Mouse (Mus musculus): ENCODE results near the gene Olfr672. TPM values are rescaled to one million over a fixed set of nuclear protein-coding genes. Genes with fewer than 3 reads are reported as not detected.
"Not testable (repeated sequence)": the region's sequence is repeated elsewhere in the genome, so short reads cannot be mapped to it uniquely, and the experiment has no call there.

The Olfr672 gene
- polyA plus RNA-seq (2012; rRNA removed): not detected in 2 replicates

DNA sequence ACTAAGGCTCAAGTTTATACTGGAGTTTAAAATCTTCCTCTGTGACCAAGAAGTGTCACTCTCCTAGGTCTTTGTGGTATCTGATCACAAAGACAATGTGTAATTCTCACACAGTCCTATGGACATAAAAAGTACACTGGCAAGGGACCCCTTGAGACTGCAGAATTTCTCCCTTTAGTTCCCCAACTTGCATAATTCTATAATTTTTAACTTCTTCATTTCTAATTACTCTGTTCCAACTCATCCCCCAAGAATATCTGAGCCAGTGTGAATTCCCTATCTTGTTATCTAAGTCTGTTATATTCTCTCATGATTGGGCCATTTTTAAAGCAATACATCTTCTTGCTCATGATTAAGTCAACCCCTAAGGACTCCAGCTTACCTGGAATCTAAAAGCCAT is at the start of gene Olfr672:
Gene Olfr672, minus strand, starts transcription at position 101 of the 400 bp plus-strand sequence.
- Histone ChIP-seq H3K4me3 (ENCODE audit: extremely low read depth, insufficient read depth, insufficient read length) (no peak within 1 kb of the TSS), H3K4me1 (ENCODE audit: control insufficient read depth, insufficient read depth, insufficient read length) (no peaks in the 10 kb centered on the region), H3K27me3 (ENCODE audit: control insufficient read depth, insufficient read depth, low read length) (no peaks in the 10 kb centered on the region), H3K27ac (ENCODE audit: insufficient read depth, low read length) (no peak within 1 kb of the TSS), H3K36me3 (ENCODE audit: control insufficient read depth, insufficient read depth, low read length) (no peaks in the 10 kb centered on the region)
- no peak for DNase-seq (ENCODE audit: low read depth in 1 of 2, low spot score in 2 of 2)
- TF ChIP-seq POLR2A (IDR thresholded peaks at IDR 0.05; ENCODE audit: low read depth, low read length) (no peak), CTCF (IDR thresholded peaks at IDR 0.05; ENCODE audit: extremely low read depth, insufficient read depth, insufficient read length, insufficient replicate concordance) (no peak)

GRCm38 (mm10) chr7:105033836-105034235 is 32.0 kb upstream of the Olfr672 start:
- not testable (repeated sequence) for H3K27me3 ChIP-seq (ENCODE audit: control insufficient read depth, insufficient read depth, low read length); H3K27ac ChIP-seq (ENCODE audit: insufficient read depth, low read length); DNase-seq (ENCODE audit: low read depth in 1 of 2, low spot score in 2 of 2); H3K4me1 ChIP-seq (ENCODE audit: control insufficient read depth, insufficient read depth, insufficient read length); H3K36me3 ChIP-seq (ENCODE audit: control insufficient read depth, insufficient read depth, low read length); H3K4me3 ChIP-seq (ENCODE audit: extremely low read depth, insufficient read depth, insufficient read length)
- 57% methylated on average over 5 of the region's 5 CpGs for WGBS

DNA sequence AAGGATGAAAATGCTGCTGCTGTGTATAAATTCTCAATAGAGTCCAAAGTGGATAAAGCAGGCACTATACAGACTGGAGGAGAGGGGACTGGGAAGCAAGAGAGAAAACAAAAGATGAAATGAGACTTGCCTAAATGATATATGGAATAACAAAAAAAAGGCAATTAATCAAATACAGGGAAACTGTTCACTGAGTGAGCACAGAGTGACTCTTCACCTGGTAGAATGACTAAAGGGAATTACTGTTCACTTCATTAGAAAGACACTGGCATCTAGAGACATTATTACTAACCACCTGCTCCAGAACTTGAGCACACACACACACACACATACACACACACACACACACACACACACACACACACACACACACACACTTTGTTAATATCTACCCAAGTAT is 30.6 kb upstream of the Olfr672 start, which contains the start of gene Olfr676:
Gene Olfr676, plus strand, starts transcription at position 301 of the 400 bp plus-strand sequence.
- TF ChIP-seq CTCF (IDR thresholded peaks at IDR 0.05; ENCODE audit: extremely low read depth, insufficient read depth, insufficient read length, insufficient replicate concordance) (no peak), POLR2A (IDR thresholded peaks at IDR 0.05; ENCODE audit: low read depth, low read length) (no peak)
- no peak within 1 kb of the TSS for H3K27ac ChIP-seq (ENCODE audit: insufficient read depth, low read length)
- no peaks in the 10 kb centered on the region for H3K4me1 ChIP-seq (ENCODE audit: control insufficient read depth, insufficient read depth, insufficient read length)
- no peak for DNase-seq (ENCODE audit: low read depth in 1 of 2, low spot score in 2 of 2)
- no peaks in the 10 kb centered on the region for H3K27me3 ChIP-seq (ENCODE audit: control insufficient read depth, insufficient read depth, low read length)
- no peak within 1 kb of the TSS for H3K4me3 ChIP-seq (ENCODE audit: extremely low read depth, insufficient read depth, insufficient read length)
- no peaks in the 10 kb centered on the region for H3K36me3 ChIP-seq (ENCODE audit: control insufficient read depth, insufficient read depth, low read length)

DNA sequence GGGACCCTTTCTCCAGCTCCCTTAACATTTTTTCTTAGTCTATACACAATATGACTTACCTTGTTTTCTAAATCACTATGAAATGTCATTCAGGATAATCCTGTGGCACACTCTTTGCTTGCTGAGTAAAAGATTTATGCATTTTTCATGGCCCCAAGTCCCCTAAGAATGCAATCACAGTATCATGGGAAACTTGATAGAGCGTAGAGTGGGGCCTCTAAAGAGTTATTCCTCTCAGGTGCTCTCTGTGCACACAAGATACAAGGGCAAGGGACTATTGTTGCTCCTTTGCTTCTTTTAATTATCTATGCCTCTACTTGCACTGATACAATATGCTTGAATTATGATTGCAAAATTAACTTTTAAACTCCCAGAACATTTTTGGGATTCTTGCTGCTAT is 26.5 kb upstream of the Olfr672 start, which contains the start of gene Olfr675:
Gene Olfr675, minus strand, starts transcription at position 101 of the 400 bp plus-strand sequence.
- no peak for DNase-seq (ENCODE audit: low read depth in 1 of 2, low spot score in 2 of 2)
- Histone ChIP-seq H3K36me3 (ENCODE audit: control insufficient read depth, insufficient read depth, low read length) (no peaks in the 10 kb centered on the region), H3K4me3 (ENCODE audit: extremely low read depth, insufficient read depth, insufficient read length) (no peak within 1 kb of the TSS), H3K27me3 (ENCODE audit: control insufficient read depth, insufficient read depth, low read length) (no peaks in the 10 kb centered on the region), H3K4me1 (ENCODE audit: control insufficient read depth, insufficient read depth, insufficient read length) (no peaks in the 10 kb centered on the region), H3K27ac (ENCODE audit: insufficient read depth, low read length) (no peak within 1 kb of the TSS)
- WGBS: 85% methylated on average over 1 of the region's 1 CpGs
- TF ChIP-seq POLR2A (IDR thresholded peaks at IDR 0.05; ENCODE audit: low read depth, low read length) (no peak), CTCF (IDR thresholded peaks at IDR 0.05; ENCODE audit: extremely low read depth, insufficient read depth, insufficient read length, insufficient replicate concordance) (no peak)

DNA sequence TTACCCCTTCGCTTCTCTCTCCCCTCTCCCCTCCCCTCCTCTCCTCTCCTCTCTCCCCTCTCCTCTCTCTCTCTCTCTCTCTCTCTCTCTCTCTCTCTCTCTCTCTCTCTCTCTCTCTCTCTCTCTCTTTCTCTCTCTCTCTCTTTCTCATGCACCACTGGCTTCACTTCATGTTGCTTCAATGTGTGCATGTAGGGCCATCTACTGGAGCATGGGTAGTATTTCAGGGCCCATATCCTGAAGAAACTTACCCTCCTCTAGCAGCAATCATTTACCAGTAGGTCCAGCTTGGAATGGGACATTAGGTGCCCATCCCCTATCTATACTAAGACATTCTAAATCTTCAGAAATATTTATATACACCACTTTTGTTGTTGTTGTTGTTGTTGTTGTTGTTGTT is 20.7 kb upstream of the Olfr672 start:
- WGBS: 73% methylated on average over 1 of the region's 1 CpGs
- TF ChIP-seq CTCF (IDR thresholded peaks at IDR 0.05; ENCODE audit: extremely low read depth, insufficient read depth, insufficient read length, insufficient replicate concordance): no peak
- TF ChIP-seq POLR2A (IDR thresholded peaks at IDR 0.05; ENCODE audit: low read depth, low read length): no peak
- H3K36me3 ChIP-seq (ENCODE audit: control insufficient read depth, insufficient read depth, low read length): no peaks in the 10 kb centered on the region
- H3K27me3 ChIP-seq (ENCODE audit: control insufficient read depth, insufficient read depth, low read length): no peaks in the 10 kb centered on the region
- no peaks in the 10 kb centered on the region for H3K4me1 ChIP-seq (ENCODE audit: control insufficient read depth, insufficient read depth, insufficient read length)
- H3K4me3 ChIP-seq (ENCODE audit: extremely low read depth, insufficient read depth, insufficient read length): no peak overlapping the region
- no peak for DNase-seq (ENCODE audit: low read depth in 1 of 2, low spot score in 2 of 2)
- H3K27ac ChIP-seq (ENCODE audit: insufficient read depth, low read length): no peak overlapping the region

GRCm38 (mm10) chr7:104979026-104979425 is 22.8 kb downstream of the Olfr672 start, which contains the start of gene Olfr671:
Gene Olfr671 (minus strand): TSS chr7:104979126.
- TF ChIP-seq POLR2A (IDR thresholded peaks at IDR 0.05; ENCODE audit: low read depth, low read length) (no peak), CTCF (IDR thresholded peaks at IDR 0.05; ENCODE audit: extremely low read depth, insufficient read depth, insufficient read length, insufficient replicate concordance) (no peak)
- WGBS: 86% methylated on average over 1 of the region's 1 CpGs

DNA sequence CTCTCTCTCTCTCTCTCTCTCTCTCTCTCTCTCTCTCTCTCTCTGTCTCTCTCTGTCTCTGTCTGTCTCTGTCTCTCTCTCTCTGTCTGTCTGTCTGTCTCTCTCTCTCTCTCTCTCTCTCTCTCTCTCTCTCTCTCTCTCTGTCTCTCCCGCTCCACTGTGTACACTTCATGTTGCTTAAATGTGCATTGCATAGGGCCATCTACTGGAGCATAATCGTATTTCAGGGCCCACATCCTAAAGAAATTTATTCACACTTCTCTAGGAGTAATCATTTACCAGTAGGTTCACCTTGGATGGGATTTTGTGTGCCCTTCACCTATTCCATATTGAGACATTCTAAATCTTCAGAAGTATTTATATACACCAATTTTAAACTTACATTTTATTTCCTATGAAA is 29.3 kb downstream of the Olfr672 start:
- DNase-seq (ENCODE audit: low read depth in 1 of 2, low spot score in 2 of 2); H3K4me3 ChIP-seq (ENCODE audit: extremely low read depth, insufficient read depth, insufficient read length); H3K27ac ChIP-seq (ENCODE audit: insufficient read depth, low read length); H3K4me1 ChIP-seq (ENCODE audit: control insufficient read depth, insufficient read depth, insufficient read length); H3K36me3 ChIP-seq (ENCODE audit: control insufficient read depth, insufficient read depth, low read length); H3K27me3 ChIP-seq (ENCODE audit: control insufficient read depth, insufficient read depth, low read length): not testable (repeated sequence)
- WGBS: 64% methylated on average over 2 of the region's 2 CpGs

More at GRCm38 (mm10) chr7:104979026-104979425, 22.8 kb downstream of the Olfr672 start, which contains the start of gene Olfr671:
- Histone ChIP-seq H3K4me3 (ENCODE audit: extremely low read depth, insufficient read depth, insufficient read length) (no peak within 1 kb of the TSS), H3K27ac (ENCODE audit: insufficient read depth, low read length) (no peak within 1 kb of the TSS), H3K4me1 (ENCODE audit: control insufficient read depth, insufficient read depth, insufficient read length) (no peaks in the 10 kb centered on the region), H3K36me3 (ENCODE audit: control insufficient read depth, insufficient read depth, low read length) (no peaks in the 10 kb centered on the region), H3K27me3 (ENCODE audit: control insufficient read depth, insufficient read depth, low read length) (no peaks in the 10 kb centered on the region)
- DNase-seq (ENCODE audit: low read depth in 1 of 2, low spot score in 2 of 2): no peak
